Mouse (Mus musculus) stomach, embryonic 15.5 days (tissue): ENCODE measurements around the gene Col5a3. TPM values are rescaled to one million over a fixed set of nuclear protein-coding genes. Genes with fewer than 3 reads are reported as not detected.

Experiments
- ATAC-seq: fragments of 200-750 bp; cut with Nextera tagmentation; 2 replicates; pipeline ENCODE4 v1.8.0; 2017; ENCODE audit warnings: low read depth, moderate number of reproducible peaks, moderate TSS enrichment; ENCODE audit not compliant: insufficient read depth, low FRiP score
- H3K27ac ChIP-seq: fragments of 300-500 bp; sonication (generic); 2 replicates; pipeline ENCODE4 v1.5.1; 2015; ENCODE audit warnings: mild to moderate bottlenecking, inconsistent platforms
- H3K27me3 ChIP-seq: fragments of 300-500 bp; sonication (generic); replicated peaks from 2 replicates; pipeline ENCODE4 v1.6.1; 2015; ENCODE audit warnings: inconsistent platforms
- H3K36me3 ChIP-seq: fragments of 300-500 bp; sonication (generic); 2 replicates; pipeline ENCODE4 v1.6.1; 2015; ENCODE audit warnings: inconsistent platforms
- H3K4me1 ChIP-seq: fragments of 300-500 bp; sonication (generic); 2 replicates; pipeline ENCODE4 v1.6.1; 2015; ENCODE audit warnings: inconsistent platforms
- H3K4me2 ChIP-seq: fragments of 300-500 bp; sonication (generic); 2 replicates; pipeline ENCODE4 v1.6.1; 2015; ENCODE audit warnings: mild to moderate bottlenecking, inconsistent platforms
- H3K4me3 ChIP-seq: fragments of 300-500 bp; sonication (generic); replicated peaks from 2 replicates; pipeline ENCODE4 v1.5.1; 2015; ENCODE audit warnings: inconsistent platforms
- H3K9ac ChIP-seq: fragments of 300-500 bp; sonication (generic); 2 replicates; pipeline ENCODE4 v1.6.1; 2015; ENCODE audit warnings: inconsistent platforms
- H3K9me3 ChIP-seq: fragments of 300-500 bp; sonication (generic); 2 replicates; pipeline ENCODE4 v1.6.1; 2016; ENCODE audit warnings: inconsistent platforms
- WGBS: fragments of 180-500 bp; shearing (Covaris S2); methylation state at CpG from one replicate; pipeline ENCODE4 v1.1.7; 2015; 5-methylcytosine and 5-hydroxymethylcytosine counted together
- polyA plus RNA-seq: library from polyadenylated mRNA; unstranded; fragments of >200 nt; fragmentation: Nextera tagmentation; extraction: Ambion mirVana; gene quantifications from 2 replicates; pipeline ENCODE4 v1.2.1, GENCODE M21; 2015

The Col5a3 gene
- polyA plus RNA-seq, 1 experiment from 2014 or later = 3.5 TPM

- no peak overlapping the region for H3K27ac ChIP-seq
- ATAC-seq = no peak; the same call in 1 of the 2 replicates
- 44% methylated on average over 12 of the region's 12 CpGs for WGBS
These were observed 54.1 kb downstream of the Col5a3 start for GRCm38 (mm10) chr9:20760813-20761212.

DNA sequence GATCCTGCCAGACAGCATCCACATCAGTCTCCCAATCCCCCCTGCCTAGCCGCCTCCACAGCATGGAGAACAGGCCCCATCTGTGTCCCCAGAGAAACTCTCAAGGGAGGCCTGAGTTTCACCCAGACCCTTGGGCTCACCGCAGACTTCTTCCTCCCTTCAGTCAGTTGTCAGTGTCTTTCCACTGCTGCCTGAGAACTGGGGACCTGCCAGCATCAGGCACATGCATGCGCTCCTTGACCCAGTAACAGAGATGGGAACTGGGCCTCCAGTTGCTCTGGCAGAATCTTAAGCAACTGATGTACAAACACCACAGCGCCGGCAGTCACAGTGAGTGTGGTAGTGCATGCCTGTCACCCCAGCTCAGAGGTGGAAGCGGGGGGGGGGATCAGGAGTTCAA lies 56.0 kb downstream of the Col5a3 start:
- no peaks in the 10 kb centered on the region for H3K27me3 ChIP-seq
- H3K4me3 ChIP-seq = no peak overlapping the region
- no peak overlapping the region for H3K4me2 ChIP-seq
- no peak overlapping the region for H3K9ac ChIP-seq
- no peak overlapping the region for H3K27ac ChIP-seq
- ATAC-seq = no peak
- 81% methylated on average over 6 of the region's 6 CpGs for WGBS
- no peaks in the 10 kb centered on the region for H3K36me3 ChIP-seq
- no peaks in the 10 kb centered on the region for H3K9me3 ChIP-seq
- 0 out of 2 replicates have a peak, but pooled peaks cover 5% of the 10 kb centered on the region for H3K4me1 ChIP-seq

More at GRCm38 (mm10) chr9:20760813-20761212, 54.1 kb downstream of the Col5a3 start:
- no peaks in the 10 kb centered on the region for H3K9me3 ChIP-seq
- no peak overlapping the region for H3K4me2 ChIP-seq
- no peaks in the 10 kb centered on the region for H3K36me3 ChIP-seq
- no peaks in the 10 kb centered on the region for H3K27me3 ChIP-seq
- H3K4me3 ChIP-seq = no peak overlapping the region
- H3K4me1 ChIP-seq = 0 out of 2 replicates have a peak, but pooled peaks cover 5% of the 10 kb centered on the region
- H3K9ac ChIP-seq = no peak overlapping the region

GRCm38 (mm10) chr9:20758243-20758642 lies 56.6 kb downstream of the Col5a3 start:
- Histone ChIP-seq H3K9me3 (no peaks in the 10 kb centered on the region), H3K4me2 (no peak overlapping the region), H3K4me1 (0 out of 2 replicates have a peak, but pooled peaks cover 5% of the 10 kb centered on the region), H3K9ac (no peak overlapping the region), H3K27me3 (no peaks in the 10 kb centered on the region), H3K4me3 (no peak overlapping the region), H3K27ac (no peak overlapping the region), H3K36me3 (no peaks in the 10 kb centered on the region)
- WGBS = 70% methylated on average over 2 of the region's 2 CpGs
- no peak for ATAC-seq

GRCm38 (mm10) chr9:20757087-20757955 lies 57.5 kb downstream of the Col5a3 start:
- 61% methylated on average over 6 of the region's 6 CpGs for WGBS
- H3K27me3 ChIP-seq = no peaks in the 10 kb centered on the region
- 0 out of 2 replicates have a peak, but pooled peaks cover 5% of the 10 kb centered on the region for H3K4me1 ChIP-seq
- no peaks in the 10 kb centered on the region for H3K36me3 ChIP-seq
- no peak overlapping the region for H3K9ac ChIP-seq
- H3K4me3 ChIP-seq = no peak overlapping the region
- peak; percentile 82; the same call in 1 of the 2 replicates for ATAC-seq
- no peak overlapping the region for H3K4me2 ChIP-seq
- H3K9me3 ChIP-seq = no peaks in the 10 kb centered on the region
- H3K27ac ChIP-seq = no peak overlapping the region

DNA sequence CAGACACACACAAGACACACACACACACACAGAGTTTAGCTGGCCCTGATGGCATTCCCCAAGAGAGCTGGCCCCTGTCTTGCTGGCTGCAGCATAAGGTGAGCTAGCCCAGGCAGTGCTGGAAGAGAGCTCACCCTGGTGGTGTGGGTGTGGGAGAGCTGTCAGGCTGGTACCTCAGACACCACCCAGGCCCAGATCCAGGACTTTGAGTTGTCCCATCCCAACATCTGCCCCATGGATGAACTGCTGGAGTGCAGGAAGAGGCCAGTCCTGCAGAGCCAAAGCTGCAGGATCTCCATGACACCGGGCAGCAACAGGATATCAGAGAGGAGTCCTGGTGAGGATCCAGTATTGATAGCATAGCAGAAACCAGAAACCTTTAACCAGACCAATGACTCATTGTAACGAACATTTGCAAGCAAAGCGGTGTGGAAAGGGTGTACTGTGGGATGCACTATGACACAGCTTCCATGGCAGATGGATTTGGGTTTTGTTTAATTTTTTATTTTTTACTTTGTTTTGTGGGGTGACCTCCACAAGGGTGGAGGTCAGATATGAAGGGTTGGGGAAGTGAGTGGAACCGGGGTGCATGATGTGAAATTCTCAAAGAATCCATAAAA lies 58.7 kb downstream of the Col5a3 start:
- no peak overlapping the region for H3K9ac ChIP-seq
- 82% methylated on average over 4 of the region's 4 CpGs for WGBS
- H3K36me3 ChIP-seq = no peaks in the 10 kb centered on the region
- no peaks in the 10 kb centered on the region for H3K9me3 ChIP-seq
- no peak overlapping the region for H3K4me2 ChIP-seq
- ATAC-seq = no peak
- no peak overlapping the region for H3K27ac ChIP-seq
- H3K4me3 ChIP-seq = no peak overlapping the region
- no peaks in the 10 kb centered on the region for H3K27me3 ChIP-seq
- 0 out of 2 replicates have a peak, but pooled peaks cover 3% of the 10 kb centered on the region for H3K4me1 ChIP-seq

DNA sequence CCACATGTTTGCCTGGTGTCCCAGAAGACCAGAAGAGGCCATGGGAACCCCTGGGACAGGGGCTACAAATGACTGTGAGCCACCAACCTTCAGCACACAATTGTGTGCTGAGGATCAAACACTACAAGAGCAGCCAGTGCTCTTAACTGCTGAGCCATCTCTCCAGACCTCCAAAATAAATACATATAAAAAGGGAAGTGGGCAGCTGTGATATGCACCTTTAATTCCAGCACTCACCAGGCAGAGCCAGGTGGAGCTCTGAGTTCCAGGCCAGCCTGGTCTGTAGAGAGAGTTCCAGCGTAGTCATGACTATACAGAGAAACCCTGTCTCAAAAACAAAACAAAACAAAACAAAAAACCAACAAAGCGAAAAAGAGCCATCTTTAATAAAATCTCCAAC lies 60.5 kb downstream of the Col5a3 start:
- Histone ChIP-seq H3K27me3 (no peaks in the 10 kb centered on the region), H3K27ac (no peak overlapping the region), H3K4me3 (no peak overlapping the region), H3K9me3 (no peaks in the 10 kb centered on the region), H3K9ac (no peak overlapping the region), H3K4me2 (no peak overlapping the region), H3K36me3 (no peaks in the 10 kb centered on the region), H3K4me1 (no peaks in the 10 kb centered on the region)
- no peak for ATAC-seq
- WGBS = 83% methylated on average over 2 of the region's 2 CpGs

GRCm38 (mm10) chr9:20751477-20752029 lies 63.3 kb downstream of the Col5a3 start:
- Histone ChIP-seq H3K4me3 (no peak overlapping the region), H3K4me1 (0 out of 2 replicates have a peak, but pooled peaks cover under 1% of the 10 kb centered on the region), H3K4me2 (no peak overlapping the region), H3K9ac (no peak overlapping the region), H3K9me3 (no peaks in the 10 kb centered on the region), H3K27ac (no peak overlapping the region), H3K36me3 (no peaks in the 10 kb centered on the region), H3K27me3 (peaks cover 6% of the 10 kb centered on the region; the same call in 1 of the 2 replicates)
- no peak for ATAC-seq
- 52% methylated on average over 6 of the region's 6 CpGs for WGBS

DNA sequence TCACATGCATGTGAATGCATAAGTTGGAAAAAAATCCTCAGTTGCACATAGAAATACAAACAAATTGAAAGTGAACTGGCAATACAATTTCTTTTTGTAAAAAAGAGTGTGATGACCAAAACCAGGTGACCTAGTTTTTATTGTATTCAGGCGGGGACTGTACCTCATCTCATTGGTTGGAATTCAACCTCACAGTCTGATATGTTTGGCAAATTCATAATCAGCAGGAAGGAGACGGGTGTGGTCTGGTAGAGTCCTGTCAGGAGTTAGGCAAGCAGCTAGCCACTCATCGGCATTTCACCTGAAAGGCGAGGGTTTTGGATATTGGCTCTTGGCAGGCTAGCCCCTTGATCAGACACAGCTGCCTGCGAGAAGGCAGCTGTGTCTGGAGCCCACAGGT lies 65.7 kb downstream of the Col5a3 start:
- Histone ChIP-seq H3K27ac (no peak overlapping the region), H3K4me2 (no peak overlapping the region), H3K27me3 (peaks cover 28% of the 10 kb centered on the region), H3K36me3 (no peaks in the 10 kb centered on the region), H3K4me3 (no peak overlapping the region), H3K4me1 (peaks cover 15% of the 10 kb centered on the region; the same call in 1 of the 2 replicates), H3K9me3 (no peaks in the 10 kb centered on the region), H3K9ac (no peak overlapping the region)
- ATAC-seq = no peak
- WGBS = 49% methylated on average over 5 of the region's 5 CpGs

DNA sequence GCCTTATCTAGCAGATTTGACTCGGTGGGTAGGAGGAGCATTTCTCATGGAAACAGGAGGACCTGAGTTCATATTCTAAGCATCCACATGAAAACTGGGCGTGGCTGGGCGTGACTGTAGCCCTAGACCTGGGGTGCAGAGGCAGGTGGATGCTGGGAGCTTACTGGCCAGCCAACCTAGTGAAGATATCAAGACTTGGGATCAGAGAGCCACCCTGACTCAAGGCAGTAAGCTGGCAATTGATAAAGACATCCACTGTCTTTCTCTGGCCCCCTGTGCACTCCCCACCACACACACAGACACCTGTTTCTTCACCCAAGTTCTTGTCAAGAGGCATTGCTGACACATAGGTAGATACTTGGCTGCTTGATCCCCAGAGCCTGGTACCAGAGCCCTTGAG lies 66.3 kb downstream of the Col5a3 start:
- WGBS = 66% methylated on average over 3 of the region's 3 CpGs
- Histone ChIP-seq H3K9ac (no peak overlapping the region), H3K4me3 (no peak overlapping the region), H3K27ac (no peak overlapping the region), H3K36me3 (no peaks in the 10 kb centered on the region), H3K4me2 (no peak overlapping the region), H3K9me3 (no peaks in the 10 kb centered on the region), H3K4me1 (peaks cover 15% of the 10 kb centered on the region; the same call in 1 of the 2 replicates), H3K27me3 (peaks cover 35% of the 10 kb centered on the region)
- no peak for ATAC-seq

DNA sequence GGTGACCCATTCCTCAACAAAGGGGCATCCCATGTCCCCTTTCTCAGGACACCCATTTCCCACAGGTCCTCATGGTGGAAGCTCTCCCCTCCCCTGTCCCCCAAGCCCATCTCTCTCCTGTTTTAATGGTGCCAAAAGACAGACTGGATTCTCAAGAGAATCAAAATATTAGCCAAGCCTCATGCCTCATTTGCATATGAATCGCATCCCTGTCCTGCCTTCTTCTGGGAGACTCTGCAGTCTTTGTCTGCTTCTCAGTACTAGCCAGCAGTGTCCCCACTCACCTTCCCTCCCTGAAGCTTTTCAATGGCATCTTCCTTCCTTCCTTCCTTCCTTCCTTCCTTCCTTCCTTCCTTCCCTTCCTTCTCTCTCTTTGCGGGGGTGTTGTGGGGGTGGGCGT lies 67.2 kb downstream of the Col5a3 start:
- peaks cover 15% of the 10 kb centered on the region; the same call in 1 of the 2 replicates for H3K4me1 ChIP-seq
- H3K4me3 ChIP-seq = no peak overlapping the region
- 16% methylated on average over 3 of the region's 3 CpGs for WGBS
- no peaks in the 10 kb centered on the region for H3K9me3 ChIP-seq
- H3K9ac ChIP-seq = no peak overlapping the region
- ATAC-seq = no peak
- H3K4me2 ChIP-seq = no peak overlapping the region
- no peak overlapping the region for H3K27ac ChIP-seq
- H3K27me3 ChIP-seq = peaks cover 41% of the 10 kb centered on the region
- H3K36me3 ChIP-seq = no peaks in the 10 kb centered on the region

DNA sequence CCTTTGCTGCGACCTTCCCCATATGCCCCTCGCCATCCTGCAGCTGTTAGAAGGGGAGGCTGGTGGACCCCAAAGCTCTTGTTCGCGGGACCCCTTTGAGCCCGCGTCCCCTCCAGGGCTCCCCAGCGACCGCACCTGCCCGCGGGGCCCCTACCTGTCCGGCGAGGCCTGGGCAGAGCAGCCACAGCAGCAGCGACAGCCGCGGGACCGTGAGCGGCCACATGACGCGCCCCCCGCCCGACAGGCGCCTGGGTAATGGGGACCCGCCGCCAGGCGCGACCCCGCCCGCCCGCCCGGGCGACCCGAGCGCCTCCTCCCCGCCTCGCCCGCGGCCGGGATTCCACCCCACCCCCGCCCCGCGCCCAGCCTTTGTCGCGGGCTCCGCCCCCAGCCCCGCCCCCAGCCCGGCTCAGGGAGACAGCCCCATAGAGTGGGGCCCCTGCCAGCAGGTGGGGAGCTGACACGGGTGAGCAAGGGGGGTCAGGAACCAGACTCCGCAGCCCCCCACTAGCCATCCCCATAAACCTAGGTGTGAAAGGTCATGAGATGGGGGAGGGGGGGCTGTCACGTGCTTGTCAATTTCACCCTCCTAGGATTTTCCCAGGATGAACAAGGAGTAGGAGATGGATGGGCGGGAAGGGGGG lies 68.7 kb downstream of the Col5a3 start, which contains the start of gene Olfm2:
TSS of gene Olfm2 (minus strand) at position 333 of the 644 bp plus-strand sequence.
- H3K27ac ChIP-seq = no peak within 1 kb of the TSS
- H3K9me3 ChIP-seq = no peaks in the 10 kb centered on the region
- H3K36me3 ChIP-seq = no peaks in the 10 kb centered on the region
- H3K4me3 ChIP-seq = peak within 1 kb of the TSS; percentile 46
- under 1% methylated on average over 43 of the region's 50 CpGs for WGBS
- H3K4me1 ChIP-seq = peaks cover 15% of the 10 kb centered on the region; the same call in 1 of the 2 replicates
- H3K27me3 ChIP-seq = peaks cover 41% of the 10 kb centered on the region
- H3K4me2 ChIP-seq = peak within 1 kb of the TSS; percentile 85
- peak; percentile 57 for ATAC-seq
- H3K9ac ChIP-seq = no peak within 1 kb of the TSS
